Mouse (Mus musculus): ENCODE measurements at regions not wholly inside any gene's neighbourhood (a gene's known extent, or its start where the extent isn't known, plus 50 kb on each side); places are given as distances from the start of the nearest gene placed in this dataset.

DNA sequence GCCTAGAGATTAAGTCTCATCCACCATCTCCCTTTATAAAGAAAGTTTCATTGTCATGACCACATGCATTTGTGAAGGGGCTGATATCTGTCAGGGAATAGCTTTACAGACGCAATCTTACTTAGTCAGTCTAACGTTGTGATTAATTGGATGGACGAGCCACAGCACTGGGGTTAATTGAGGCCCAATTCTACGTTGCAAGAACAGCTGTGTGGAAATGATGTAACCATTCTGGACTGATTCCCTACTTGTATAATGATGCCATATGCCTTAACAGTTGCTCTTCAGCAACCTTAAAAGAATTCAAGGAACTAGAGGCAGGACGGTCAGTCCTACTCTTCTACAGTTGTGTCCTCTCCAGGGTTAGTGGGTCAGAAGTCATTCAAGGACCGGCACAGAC, 231.9 kb upstream of the Mctp2 start:
- TF ChIP-seq POLR2A (IDR thresholded peaks at IDR 0.05; ENCODE audit: borderline replicate concordance, low read depth, low read length), result no peak
- TF ChIP-seq CTCF (IDR thresholded peaks at IDR 0.05; ENCODE audit: low read depth, low read length), result no peak
